Mouse (Mus musculus) B cell, adult 62 days (primary cell): ENCODE results near the gene Olfr776. TPM values are rescaled to one million over a fixed set of nuclear protein-coding genes. Genes with fewer than 3 reads are reported as not detected.

Experiments used
- total RNA-seq: library from RNA; stranded (reverse); gene quantifications from 4 replicates; pipeline ENCODE4 v1.2.4, GENCODE M21; 2023

Gene Olfr776
- not detected in 4 replicates for total RNA-seq

DNA sequence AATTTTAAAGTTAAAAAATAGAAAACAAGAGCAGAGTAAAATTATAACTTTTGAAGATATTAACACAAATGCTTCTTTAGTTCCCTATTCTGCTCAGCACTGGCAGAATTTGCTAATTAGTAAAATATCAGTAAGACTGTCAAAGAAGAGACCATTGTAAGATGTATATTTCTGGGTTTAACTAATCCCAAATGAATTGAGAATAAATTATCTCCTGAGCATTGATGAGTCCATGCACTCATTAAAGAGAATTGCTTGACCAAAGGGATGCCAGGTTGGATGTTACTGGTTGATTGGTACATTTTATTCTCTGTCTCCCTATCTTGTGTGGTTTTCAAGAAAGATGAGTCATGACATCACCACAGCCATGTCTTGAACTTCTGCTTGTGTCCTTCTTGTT, at the start of gene Olfr776:
Olfr776 (plus strand) TSS at position 301 of the 400 bp plus-strand sequence.

DNA sequence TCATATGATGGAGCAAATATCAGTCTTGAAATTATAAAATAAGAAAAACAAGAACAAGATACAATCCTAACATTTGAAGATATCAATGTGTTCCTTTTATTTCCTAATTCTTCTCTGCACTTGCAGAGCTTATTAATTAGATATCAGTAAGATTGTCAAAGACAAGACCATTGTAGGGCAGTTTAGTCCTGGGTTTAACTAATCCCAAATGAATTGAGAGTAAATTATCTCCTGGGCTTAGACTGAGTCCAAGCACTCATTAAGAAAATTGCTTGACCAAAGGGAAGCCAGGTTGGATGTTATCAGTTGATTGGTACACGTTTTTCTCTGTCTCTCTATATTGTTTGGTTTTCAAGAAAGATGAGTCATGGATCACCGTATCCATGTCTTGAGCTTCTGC, 23.0 kb upstream of the Olfr776 start, which contains the start of gene Olfr774:
Olfr774 (plus strand) TSS at position 301 of the 400 bp plus-strand sequence.

DNA sequence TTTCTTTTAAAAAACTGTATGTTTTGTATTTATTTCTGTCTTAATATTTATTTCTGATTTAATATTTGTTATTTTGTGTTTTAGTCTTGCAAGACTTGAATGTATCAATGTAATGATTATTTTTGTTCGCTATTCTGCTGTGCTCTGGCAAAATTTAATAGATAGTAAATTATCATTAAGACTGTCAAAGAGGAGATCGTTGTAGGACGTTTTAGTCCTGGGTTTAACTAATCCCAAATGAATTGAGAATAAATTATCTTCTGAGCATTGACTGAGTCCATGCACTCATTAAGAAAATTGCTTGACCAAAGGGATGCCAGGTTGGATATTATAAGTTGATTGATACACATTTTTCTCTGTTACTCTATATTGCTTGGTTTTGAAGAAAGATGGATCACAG, 10.8 kb upstream of the Olfr776 start, which contains the start of gene Olfr775:
Olfr775 (plus strand) TSS at position 301 of the 400 bp plus-strand sequence.

DNA sequence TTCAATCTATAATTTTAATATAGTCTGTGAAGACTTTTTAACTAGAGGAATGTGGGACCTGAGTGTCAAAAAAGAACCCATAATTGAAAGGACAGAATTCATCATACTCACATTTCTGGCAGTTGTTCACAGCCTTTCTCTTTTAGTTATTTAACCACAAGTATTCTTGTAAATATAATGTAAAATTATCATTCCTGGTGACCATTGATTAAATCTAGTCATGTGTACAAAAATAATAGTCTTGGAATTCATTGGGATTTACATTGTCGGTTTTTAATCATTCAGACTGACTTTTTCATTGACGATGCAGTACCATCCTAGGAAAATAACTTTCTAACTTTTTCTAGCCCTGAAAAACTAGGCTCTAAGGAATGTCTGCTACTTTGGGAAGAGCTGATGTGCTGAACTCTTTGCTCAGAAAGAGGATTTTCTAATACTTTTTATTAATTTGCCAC, 12.2 kb downstream of the Olfr776 start, which contains the start of gene Olfr777:
Olfr777 (minus strand) TSS at position 405 of the 455 bp plus-strand sequence.

Other genes with a start within 250 kb of the Olfr776 start
- gene Olfr763, start 248.3 kb upstream of the Olfr776 start, total RNA-seq = not detected in 4 replicates
- not detected in 4 replicates for gene Olfr764-ps1, start 219.2 kb upstream of the Olfr776 start, total RNA-seq
- not detected in 4 replicates for gene Olfr765, start 209.1 kb upstream of the Olfr776 start, total RNA-seq
- not detected in 4 replicates for gene Olfr766-ps1, start 190.2 kb upstream of the Olfr776 start, total RNA-seq
- gene Olfr767, start 176.2 kb upstream of the Olfr776 start, total RNA-seq = not detected in 4 replicates
- not detected in 4 replicates for gene Olfr768, start 159.8 kb upstream of the Olfr776 start, total RNA-seq
- gene Olfr769, start 141.3 kb upstream of the Olfr776 start, total RNA-seq = not detected in 4 replicates
- not detected in 4 replicates for gene Olfr770, start 120.1 kb upstream of the Olfr776 start, total RNA-seq
- not detected in 4 replicates for gene Olfr771, start 94.4 kb upstream of the Olfr776 start, total RNA-seq
- gene Olfr772, start 81.2 kb upstream of the Olfr776 start, total RNA-seq = not detected in 4 replicates
- gene Olfr773, start 71.7 kb upstream of the Olfr776 start, total RNA-seq = not detected in 4 replicates
- gene Olfr774, start 22.9 kb upstream of the Olfr776 start, total RNA-seq = not detected in 4 replicates
- gene Olfr775, start 10.7 kb upstream of the Olfr776 start, total RNA-seq = not detected in 4 replicates
- gene Olfr777, start 12.4 kb downstream of the Olfr776 start, total RNA-seq = not detected in 4 replicates
- gene Olfr780, start 59.0 kb downstream of the Olfr776 start, total RNA-seq = not detected in 4 replicates
- not detected in 4 replicates for gene Olfr781, start 69.7 kb downstream of the Olfr776 start, total RNA-seq
- not detected in 4 replicates for gene Olfr782, start 89.7 kb downstream of the Olfr776 start, total RNA-seq
- gene Olfr784, start 125.0 kb downstream of the Olfr776 start, total RNA-seq = not detected in 4 replicates
- gene Olfr785, start 146.3 kb downstream of the Olfr776 start, total RNA-seq = not detected in 4 replicates
- gene Olfr786, start 168.2 kb downstream of the Olfr776 start, total RNA-seq = not detected in 4 replicates
- not detected in 4 replicates for gene Olfr787, start 202.7 kb downstream of the Olfr776 start, total RNA-seq
- gene Olfr788, start 211.9 kb downstream of the Olfr776 start, total RNA-seq = not detected in 4 replicates
- gene Olfr789, start 225.6 kb downstream of the Olfr776 start, total RNA-seq = 0.12 TPM in 1 of 4 replicates, not detected in the others
- gene Olfr790, start 239.4 kb downstream of the Olfr776 start, total RNA-seq = not detected in 4 replicates